In the genomic region with DNA sequence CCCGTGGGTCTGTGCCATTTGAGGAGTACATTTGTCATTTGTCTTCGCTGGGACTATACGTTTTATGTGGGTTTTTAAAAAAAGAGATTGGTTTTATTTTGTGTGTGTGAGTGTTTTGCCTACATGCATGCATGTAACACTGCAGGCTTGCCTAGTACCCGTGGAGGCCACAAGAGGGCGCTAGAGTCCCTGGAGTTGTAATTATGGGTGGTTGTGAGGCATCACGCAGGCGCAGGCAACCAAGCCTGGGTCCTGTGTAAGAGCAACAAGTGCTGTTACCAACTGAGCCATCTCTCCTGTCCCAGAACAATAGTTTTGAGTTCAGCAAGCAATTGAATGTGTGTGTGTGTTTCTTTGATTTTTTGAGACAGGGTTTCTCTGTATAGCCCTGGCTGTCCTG, we compare ENCODE assay signal across 12 mouse cellular contexts. TPM values are rescaled to one million over a fixed set of nuclear protein-coding genes. Genes with fewer than 3 reads are reported as not detected.
A peak's percentile ranks its signal among the peaks of the same experiment; 100 is the strongest.
DNase-seq lines count a peak whose midpoint lies in the region; ATAC-seq and TF ChIP-seq lines count a peak whose summit lies in the region.
"Had no signal": no experiment of that assay in that cellular context is flagged by ENCODE, and none has a peak within 500 bp of the region (broad histone marks: within the 10 kb centered on the region; RNA-seq: fewer than 3 reads in every experiment).

No protein-coding gene starts in this region.

- ATAC-seq in liver, embryonic 12.5 days: no peak

- H3K9me3 ChIP-seq in liver, embryonic 12.5 days (replicated peaks): no peaks in the 10 kb centered on the region
- H3K9me3 ChIP-seq: forebrain, embryonic 12.5 days had no signal

- H3K9ac ChIP-seq in liver, adult 2 months (ENCODE audit: low read depth, low read length): no peak overlapping the region
- H3K9ac ChIP-seq in liver, embryonic 12.5 days: no peak overlapping the region
- H3K9ac ChIP-seq: forebrain, embryonic 12.5 days had no signal

- no peaks in the 10 kb centered on the region for H3K79me2 ChIP-seq in liver, adult 2 months (ENCODE audit: control insufficient read depth, insufficient read depth, low read length)

- H3K36me3 ChIP-seq in liver, adult 2 months (ENCODE audit: control insufficient read depth, insufficient read depth, low read length): no peaks in the 10 kb centered on the region
- H3K36me3 ChIP-seq in liver, embryonic 12.5 days: no peaks in the 10 kb centered on the region
- no peaks in the 10 kb centered on the region for H3K36me3 ChIP-seq in splenic B cell, adult 2 months (ENCODE audit: control insufficient read depth, insufficient read depth, low read length, poor library complexity, severe bottlenecking)
- H3K36me3 ChIP-seq: forebrain, embryonic 12.5 days had no signal

- no peaks in the 10 kb centered on the region for H3K4me1 ChIP-seq in cerebellum, adult 2 months (ENCODE audit: control insufficient read depth, insufficient read depth, low read length)
- no peaks in the 10 kb centered on the region for H3K4me1 ChIP-seq in liver, adult 2 months (ENCODE audit: control insufficient read depth, insufficient read depth, low read length)
- H3K4me1 ChIP-seq in liver, embryonic 12.5 days: no peaks in the 10 kb centered on the region
- H3K4me1 ChIP-seq: forebrain, embryonic 12.5 days had no signal

- 67% methylated on average over 7 of the region's 7 CpGs for WGBS in cerebellum, adult 2 months
- WGBS in liver, adult 2 months: 71% methylated on average over 7 of the region's 7 CpGs
- 55% methylated on average over 7 of the region's 7 CpGs for WGBS in liver, embryonic 12.5 days (ENCODE audit: insufficient replicate concordance)

- no peak overlapping the region for H3K4me3 ChIP-seq in cerebellum, adult 2 months (replicated peaks; ENCODE audit: insufficient read depth, low read depth, low read length)
- H3K4me3 ChIP-seq in liver, adult 2 months (ENCODE audit: insufficient read depth, low read depth, low read length): no peak overlapping the region
- no peak overlapping the region for H3K4me3 ChIP-seq in liver, embryonic 12.5 days
- H3K4me3 ChIP-seq: forebrain, embryonic 12.5 days had no signal

- no peak for DNase-seq in cerebellum, adult 2 months
- DNase-seq in cerebellum, adult 11 months: no peak
- DNase-seq in liver, adult 2 months (ENCODE audit: extremely low read depth, low read depth, low spot score): no peak
- peak; percentile 92 for DNase-seq in R1 (ENCODE audit: low read depth, low spot score)
- DNase-seq in splenic B cell, adult 2 months (ENCODE audit: low read depth, low spot score): peak; percentile 40
- DNase-seq in ovary, postnatal 14 days (ENCODE audit: low spot score): no peak
- DNase-seq in urinary bladder, postnatal 36 days (ENCODE audit: low spot score in 2 of 2): no peak
- DNase-seq: adrenal gland, adult 2 months; midbrain, embryonic 14.5 days; right cerebral cortex, postnatal 14 days had no signal

- no peak for TF ChIP-seq POLR2A in cerebellum, adult 2 months (IDR thresholded peaks at IDR 0.05; ENCODE audit: borderline replicate concordance, insufficient read depth, low read length)
- TF ChIP-seq POLR2A in liver, adult 2 months (IDR thresholded peaks at IDR 0.05; ENCODE audit: extremely low read depth, insufficient read depth, low read length): no peak

- H3K27ac ChIP-seq in cerebellum, adult 2 months (ENCODE audit: insufficient read depth, low read length): no peak overlapping the region
- H3K27ac ChIP-seq in liver, adult 2 months (replicated peaks; ENCODE audit: insufficient read depth, low read depth, low read length): no peak overlapping the region
- H3K27ac ChIP-seq in liver, embryonic 12.5 days: no peak overlapping the region
- H3K27ac ChIP-seq: forebrain, embryonic 12.5 days had no signal

- TF ChIP-seq CTCF in cerebellum, adult 2 months (IDR thresholded peaks at IDR 0.05; ENCODE audit: borderline replicate concordance, insufficient read depth, low read depth, low read length): 0 out of 2 replicates have a peak, but pooled peaks have one; percentile 22
- peak; percentile 65 for TF ChIP-seq CTCF in liver, adult 2 months (IDR thresholded peaks at IDR 0.05; ENCODE audit: low read depth, low read length)

- H3K27me3 ChIP-seq in cerebellum, adult 2 months (ENCODE audit: control insufficient read depth, insufficient read depth, low read length): no peaks in the 10 kb centered on the region
- no peaks in the 10 kb centered on the region for H3K27me3 ChIP-seq in liver, adult 2 months (ENCODE audit: control insufficient read depth, insufficient read depth, low read length)
- H3K27me3 ChIP-seq in liver, embryonic 12.5 days (replicated peaks): no peaks in the 10 kb centered on the region
- no peaks in the 10 kb centered on the region for H3K27me3 ChIP-seq in splenic B cell, adult 2 months (ENCODE audit: control insufficient read depth, insufficient read depth, low read length, poor library complexity, severe bottlenecking)
- H3K27me3 ChIP-seq: forebrain, embryonic 12.5 days had no signal

- H3K4me2 ChIP-seq in liver, embryonic 12.5 days: no peak overlapping the region
- H3K4me2 ChIP-seq: forebrain, embryonic 12.5 days had no signal

RNA-seq across cellular contexts. Expression of gene Fis1, which starts 13.8 kb away (rescaled TPM):
- 408 and 473 TPM in 2 replicates for polyA plus RNA-seq in cerebellum, adult 2 months (2012; rRNA removed)
- 106 and 115 TPM in 2 replicates for total RNA-seq in liver, adult 2 months (2014; rRNA removed)
- polyA plus RNA-seq in liver, adult 2 months (2012; rRNA removed): 112 and 120 TPM in 2 replicates
- 210 and 211 TPM in 2 replicates for polyA plus RNA-seq in liver, embryonic 12.5 days (2016; fragmentation: Nextera tagmentation; extraction: Ambion mirVana)

RNA-seq across cellular contexts. Expression of gene Cldn15, which starts 27.1 kb away (rescaled TPM):
- 0.21 and 0.25 TPM in 2 replicates for polyA plus RNA-seq in cerebellum, adult 2 months (2012; rRNA removed)
- 0.40 and 0.46 TPM in 2 replicates for total RNA-seq in liver, adult 2 months (2014; rRNA removed)
- polyA plus RNA-seq in liver, adult 2 months (2012; rRNA removed): 0.51 and 0.81 TPM in 2 replicates
- 2.2 TPM in 2 replicates for polyA plus RNA-seq in liver, embryonic 12.5 days (2016; fragmentation: Nextera tagmentation; extraction: Ambion mirVana)

RNA-seq across cellular contexts. Expression of gene Ift22, which starts 31.3 kb away (rescaled TPM):
- polyA plus RNA-seq in cerebellum, adult 2 months (2012; rRNA removed): 58.7 and 63.1 TPM in 2 replicates
- 2.4 and 3.2 TPM in 2 replicates for total RNA-seq in liver, adult 2 months (2014; rRNA removed)
- polyA plus RNA-seq in liver, adult 2 months (2012; rRNA removed): 3.4 and 3.8 TPM in 2 replicates
- polyA plus RNA-seq in liver, embryonic 12.5 days (2016; fragmentation: Nextera tagmentation; extraction: Ambion mirVana): 15.4 and 15.7 TPM in 2 replicates

RNA-seq across cellular contexts. Expression of gene Plod3, which starts 47.5 kb away (rescaled TPM):
- 38.6 and 39.7 TPM in 2 replicates for polyA plus RNA-seq in cerebellum, adult 2 months (2012; rRNA removed)
- 21.5 and 22.7 TPM in 2 replicates for total RNA-seq in liver, adult 2 months (2014; rRNA removed)
- 23.4 and 27.4 TPM in 2 replicates for polyA plus RNA-seq in liver, adult 2 months (2012; rRNA removed)
- 17.3 and 22.1 TPM in 2 replicates for polyA plus RNA-seq in liver, embryonic 12.5 days (2016; fragmentation: Nextera tagmentation; extraction: Ambion mirVana)

RNA-seq across cellular contexts. Expression of gene Znhit1, which starts 48.5 kb away (rescaled TPM):
- 86.8 and 95.4 TPM in 2 replicates for polyA plus RNA-seq in cerebellum, adult 2 months (2012; rRNA removed)
- 30.0 and 44.5 TPM in 2 replicates for total RNA-seq in liver, adult 2 months (2014; rRNA removed)
- 101 and 109 TPM in 2 replicates for polyA plus RNA-seq in liver, adult 2 months (2012; rRNA removed)
- 67.0 and 68.7 TPM in 2 replicates for polyA plus RNA-seq in liver, embryonic 12.5 days (2016; fragmentation: Nextera tagmentation; extraction: Ambion mirVana)

Comparison
In these comparisons a context has a peak if more than half of its experiments do, and no peak if none do; other contexts are left out.
1. DNase-seq: peak in R1 (single experiment) and splenic B cell, adult 2 months (single experiment); none in cerebellum, adult 2 months (0 of 2), cerebellum, adult 11 months (single experiment), liver, adult 2 months (single experiment), ovary, postnatal 14 days (single experiment) and urinary bladder, postnatal 36 days (0 of 2).